Mouse (Mus musculus) ES-Bruce4 (cell line): ENCODE data around the gene Psmb9. TPM values are rescaled to one million over a fixed set of nuclear protein-coding genes. Genes with fewer than 3 reads are reported as not detected.

ENCODE experiments used
- H3K27ac ChIP-seq: 2 replicates; pipeline ENCODE4 v1.5.1; 2012; ENCODE audit warnings: low read length, inconsistent platforms; ENCODE audit not compliant: insufficient read depth
- H3K27me3 ChIP-seq: 2 replicates; pipeline ENCODE4 v1.6.1; 2012; ENCODE audit warnings: mild to moderate bottlenecking, low read length, inconsistent platforms; ENCODE audit not compliant: control insufficient read depth, poor library complexity, insufficient read depth, severe bottlenecking
- H3K36me3 ChIP-seq: 2 replicates; pipeline ENCODE4 v1.6.1; 2012; ENCODE audit warnings: inconsistent platforms, mild to moderate bottlenecking, low read length, moderate library complexity; ENCODE audit not compliant: control insufficient read depth, poor library complexity, insufficient read depth, severe bottlenecking
- H3K4me1 ChIP-seq: one replicate; pipeline ENCODE4 v1.8.1; 2011; ENCODE audit warnings: low read length; ENCODE audit not compliant: control insufficient read depth, insufficient read depth
- H3K4me3 ChIP-seq: 2 replicates; pipeline ENCODE4 v1.5.1; 2011; ENCODE audit warnings: low read depth, mild to moderate bottlenecking, low read length
- H3K9ac ChIP-seq: 2 replicates; pipeline ENCODE4 v1.6.1; 2012; ENCODE audit warnings: low read depth, mild to moderate bottlenecking, inconsistent platforms; ENCODE audit not compliant: poor library complexity, severe bottlenecking
- H3K9me3 ChIP-seq: replicated peaks from 2 replicates; pipeline ENCODE4 v1.6.1; 2012; ENCODE audit warnings: mild to moderate bottlenecking, low read length, inconsistent platforms; ENCODE audit not compliant: control insufficient read depth, poor library complexity, insufficient read depth, severe bottlenecking
- CTCF ChIP-seq: IDR thresholded peaks from one replicate; pipeline ENCODE4 v1.8.1; 2011; ENCODE audit warnings: low read depth, low read length
- EP300 ChIP-seq: IDR thresholded peaks from 2 replicates; pipeline ENCODE4 v1.6.1; 2011; ENCODE audit warnings: low read depth, low read length; ENCODE audit not compliant: insufficient read depth
- POLR2A ChIP-seq: IDR thresholded peaks from one replicate; pipeline ENCODE4 v1.8.1; 2011; ENCODE audit warnings: low read length; ENCODE audit not compliant: insufficient read depth
- polyA plus RNA-seq: library from polyadenylated mRNA; stranded (reverse); fragments of >200 nt; gene quantifications from 2 replicates; pipeline ENCODE4 v1.2.4, GENCODE M21; 2011; ENCODE audit warnings: low read depth; ENCODE audit not compliant: missing spikeins, insufficient read depth, insufficient read length

Gene Psmb9
- polyA plus RNA-seq, 1 experiment = 8.7 TPM

GRCm38 (mm10) chr17:34217216-34217928 lies 29.8 kb upstream of the Psmb9 start:
- Histone ChIP-seq H3K27ac (no peak overlapping the region), H3K4me1 (no peaks in the 10 kb centered on the region), H3K9ac (no peak overlapping the region), H3K36me3 (no peaks in the 10 kb centered on the region), H3K4me3 (no peak overlapping the region), H3K9me3 (peaks cover 16% of the 10 kb centered on the region), H3K27me3 (no peaks in the 10 kb centered on the region)
- TF ChIP-seq POLR2A (no peak), EP300 (no peak), CTCF (no peak)

GRCm38 (mm10) chr17:34215176-34215575 lies 27.6 kb upstream of the Psmb9 start:
- Histone ChIP-seq H3K4me1 (no peaks in the 10 kb centered on the region), H3K27me3 (no peaks in the 10 kb centered on the region)
- no peak for TF ChIP-seq POLR2A
- no peak for TF ChIP-seq EP300
- no peak for TF ChIP-seq CTCF

GRCm38 (mm10) chr17:34213936-34214335 lies 26.4 kb upstream of the Psmb9 start:
- H3K9ac ChIP-seq = no peak overlapping the region
- H3K4me3 ChIP-seq = no peak overlapping the region

More at GRCm38 (mm10) chr17:34215176-34215575, 27.6 kb upstream of the Psmb9 start:
- no peak overlapping the region for H3K4me3 ChIP-seq
- H3K36me3 ChIP-seq = no peaks in the 10 kb centered on the region
- no peak overlapping the region for H3K9ac ChIP-seq
- peaks cover 14% of the 10 kb centered on the region for H3K9me3 ChIP-seq
- no peak overlapping the region for H3K27ac ChIP-seq

GRCm38 (mm10) chr17:34211746-34212365 lies 24.3 kb upstream of the Psmb9 start:
- TF ChIP-seq CTCF (no peak), POLR2A (no peak), EP300 (no peak)
- Histone ChIP-seq H3K9me3 (no peaks in the 10 kb centered on the region), H3K4me3 (peak overlapping the region; percentile 33), H3K9ac (no peak overlapping the region), H3K27ac (no peak overlapping the region), H3K4me1 (no peaks in the 10 kb centered on the region), H3K27me3 (no peaks in the 10 kb centered on the region), H3K36me3 (no peaks in the 10 kb centered on the region)

More at GRCm38 (mm10) chr17:34213936-34214335, 26.4 kb upstream of the Psmb9 start:
- Histone ChIP-seq H3K27ac (no peak overlapping the region), H3K4me1 (no peaks in the 10 kb centered on the region), H3K36me3 (no peaks in the 10 kb centered on the region), H3K9me3 (peaks cover 11% of the 10 kb centered on the region), H3K27me3 (no peaks in the 10 kb centered on the region)
- no peak for TF ChIP-seq CTCF
- no peak for TF ChIP-seq POLR2A
- TF ChIP-seq EP300 = no peak

GRCm38 (mm10) chr17:34210599-34210998 lies 23.0 kb upstream of the Psmb9 start:
- no peaks in the 10 kb centered on the region for H3K27me3 ChIP-seq
- no peak for TF ChIP-seq CTCF
- H3K9ac ChIP-seq = no peak overlapping the region
- no peak overlapping the region for H3K27ac ChIP-seq
- no peaks in the 10 kb centered on the region for H3K36me3 ChIP-seq
- no peak overlapping the region for H3K4me3 ChIP-seq
- H3K4me1 ChIP-seq = no peaks in the 10 kb centered on the region
- H3K9me3 ChIP-seq = no peaks in the 10 kb centered on the region

- no peak overlapping the region for H3K4me3 ChIP-seq
- no peaks in the 10 kb centered on the region for H3K9me3 ChIP-seq
- TF ChIP-seq POLR2A = no peak
- peak; percentile 67 for TF ChIP-seq CTCF
- no peak for TF ChIP-seq EP300
- no peak overlapping the region for H3K9ac ChIP-seq
- no peak overlapping the region for H3K27ac ChIP-seq
- H3K27me3 ChIP-seq = no peaks in the 10 kb centered on the region
- no peaks in the 10 kb centered on the region for H3K4me1 ChIP-seq
- no peaks in the 10 kb centered on the region for H3K36me3 ChIP-seq
Observed at GRCm38 (mm10) chr17:34209680-34210079, 22.1 kb upstream of the Psmb9 start.
